Mouse (Mus musculus) CD4-positive, CD25-positive, alpha-beta regulatory T cell, adult 4 months (primary cell): ENCODE data around the gene Olfr417. TPM values are rescaled to one million over a fixed set of nuclear protein-coding genes. Genes with fewer than 3 reads are reported as not detected.
"Not testable (repeated sequence)": the region's sequence is repeated elsewhere in the genome, so short reads cannot be mapped to it uniquely, and the experiment has no call there.

Source experiments
- ATAC-seq: one replicate; pipeline ENCODE4 v1.8.0; 2017
- polyA plus RNA-seq, 2 experiments: library from polyadenylated mRNA; unstranded; fragments of 100-300 nt; shearing (Covaris generic); gene quantifications; one replicate each; pipeline ENCODE4 v1.2.1; 2017

Gene Olfr417
- not detected for polyA plus RNA-seq

GRCm38 (mm10) chr1:174364882-174365451 is at the start of gene Olfr417:
Gene Olfr417 (plus strand): TSS chr1:174365122.
- no peak for ATAC-seq

GRCm38 (mm10) chr1:174317308-174317707 is 47.6 kb upstream of the Olfr417 start:
- no peak for ATAC-seq

GRCm38 (mm10) chr1:174330218-174330617 is 34.7 kb upstream of the Olfr417 start, which contains the start of gene Mptx1:
Gene Mptx1 (plus strand): TSS chr1:174330518.
- no peak for ATAC-seq

- ATAC-seq: not testable (repeated sequence)
Observed at GRCm38 (mm10) chr1:174353636-174354035, 11.3 kb upstream of the Olfr417 start.

- ATAC-seq: no peak
Observed at GRCm38 (mm10) chr1:174354640-174355039, 10.3 kb upstream of the Olfr417 start.

- no peak for ATAC-seq
Observed at GRCm38 (mm10) chr1:174373799-174374198, 8.9 kb downstream of the Olfr417 start.

- no peak for ATAC-seq
Observed at GRCm38 (mm10) chr1:174390746-174391145, 25.8 kb downstream of the Olfr417 start, which contains the start of gene Olfr248. Gene Olfr248 (plus strand): TSS chr1:174391046.

GRCm38 (mm10) chr1:174422959-174423358 is 58.0 kb downstream of the Olfr417 start:
- no peak for ATAC-seq

GRCm38 (mm10) chr1:174423764-174424163 is 58.8 kb downstream of the Olfr417 start, which contains the start of gene Olfr414:
Gene Olfr414 (plus strand): TSS chr1:174424064.
- no peak for ATAC-seq

Other genes starting within 250 kb of the Olfr417 start
- not detected for gene Olfr231, start 244.0 kb upstream of the Olfr417 start, polyA plus RNA-seq
- not detected for gene Olfr424, start 233.6 kb upstream of the Olfr417 start, polyA plus RNA-seq
- not detected for gene Olfr420, start 209.5 kb upstream of the Olfr417 start, polyA plus RNA-seq
- gene Spta1, start 192.3 kb upstream of the Olfr417 start, polyA plus RNA-seq: under 1 TPM in 1 of 2 experiments, not detected in 1; 0.06 TPM
- not detected for gene Olfr419, start 113.1 kb upstream of the Olfr417 start, polyA plus RNA-seq
- gene Mptx1, start 34.6 kb upstream of the Olfr417 start, polyA plus RNA-seq: not detected
- not detected for gene Olfr248, start 25.9 kb downstream of the Olfr417 start, polyA plus RNA-seq
- gene Olfr414, start 58.9 kb downstream of the Olfr417 start, polyA plus RNA-seq: not detected
- under 1 TPM in 1 of 2 experiments, not detected in 1; 0.11 TPM for gene Olfr220, start 77.0 kb downstream of the Olfr417 start, polyA plus RNA-seq
- gene Fmn2, start 136.7 kb downstream of the Olfr417 start, polyA plus RNA-seq: not detected